Mouse (Mus musculus): ENCODE measurements around the gene Mmp9. TPM values are rescaled to one million over a fixed set of nuclear protein-coding genes. Genes with fewer than 3 reads are reported as not detected.
A peak's percentile ranks its signal among the peaks of the same experiment; 100 is the strongest.

The Mmp9 gene
- total RNA-seq, 4 experiments from 2014 or later, result 1.5 to 2.2 (median 2.0) TPM

GRCm38 (mm10) chr2:164953224-164953623, 12.6 kb downstream of the Mmp9 start:
- DNase-seq (ENCODE audit: low spot score in 2 of 2), result peak in 1 of 2 experiments; percentile 70

GRCm38 (mm10) chr2:164955725-164956124, 15.1 kb downstream of the Mmp9 start:
- no peak for DNase-seq (ENCODE audit: low spot score in 2 of 2)

- no peak for DNase-seq (ENCODE audit: low spot score in 2 of 2)
Measured at GRCm38 (mm10) chr2:164956195-164956594, 15.6 kb downstream of the Mmp9 start.

- no peak for DNase-seq (ENCODE audit: low spot score in 2 of 2)
Measured at GRCm38 (mm10) chr2:164957548-164958315, 17.2 kb downstream of the Mmp9 start.

GRCm38 (mm10) chr2:164960716-164961441, 20.3 kb downstream of the Mmp9 start, which contains the start of gene Slc12a5:
Gene Slc12a5 (plus strand): TSS chr2:164960802.
- peak in 1 of 2 experiments; percentile 51 for DNase-seq (ENCODE audit: low spot score in 2 of 2)

- peak; percentile 54 to 70 for DNase-seq (ENCODE audit: low spot score in 2 of 2)
Measured at GRCm38 (mm10) chr2:164961506-164962182, 21.1 kb downstream of the Mmp9 start.

- DNase-seq (ENCODE audit: low spot score in 2 of 2), result no peak
Measured at GRCm38 (mm10) chr2:164962183-164962580, 21.6 kb downstream of the Mmp9 start.

GRCm38 (mm10) chr2:164964242-164964894, 23.8 kb downstream of the Mmp9 start:
- DNase-seq (ENCODE audit: low spot score in 2 of 2), result peak; percentile 58 to 69

GRCm38 (mm10) chr2:164964981-164965380, 24.4 kb downstream of the Mmp9 start:
- DNase-seq (ENCODE audit: low spot score in 2 of 2), result no peak

GRCm38 (mm10) chr2:164966381-164966780, 25.8 kb downstream of the Mmp9 start:
- DNase-seq (ENCODE audit: low spot score in 2 of 2), result no peak

- DNase-seq (ENCODE audit: low spot score in 2 of 2), result no peak
Measured at GRCm38 (mm10) chr2:164967193-164967592, 26.6 kb downstream of the Mmp9 start.

GRCm38 (mm10) chr2:164967761-164968440, 27.3 kb downstream of the Mmp9 start:
- peak in 1 of 2 experiments; percentile 73 for DNase-seq (ENCODE audit: low spot score in 2 of 2)

- no peak for DNase-seq (ENCODE audit: low spot score in 2 of 2)
Measured at GRCm38 (mm10) chr2:164968451-164968851, 27.9 kb downstream of the Mmp9 start.

- DNase-seq (ENCODE audit: low spot score in 2 of 2), result peak in 1 of 2 experiments; percentile 45
Measured at GRCm38 (mm10) chr2:164969348-164969781, 28.8 kb downstream of the Mmp9 start.

GRCm38 (mm10) chr2:164970631-164971196, 30.1 kb downstream of the Mmp9 start:
- peak in 1 of 2 experiments; percentile 73 for DNase-seq (ENCODE audit: low spot score in 2 of 2)

- no peak for DNase-seq (ENCODE audit: low spot score in 2 of 2)
Measured at GRCm38 (mm10) chr2:164972646-164973045, 32.1 kb downstream of the Mmp9 start.

- no peak for DNase-seq (ENCODE audit: low spot score in 2 of 2)
Measured at GRCm38 (mm10) chr2:164975611-164976010, 35.0 kb downstream of the Mmp9 start.

GRCm38 (mm10) chr2:164979749-164980148, 39.2 kb downstream of the Mmp9 start:
- DNase-seq (ENCODE audit: low spot score in 2 of 2), result no peak

GRCm38 (mm10) chr2:164985962-164986361, 45.4 kb downstream of the Mmp9 start:
- DNase-seq (ENCODE audit: low spot score in 2 of 2), result no peak

- DNase-seq (ENCODE audit: low spot score in 2 of 2), result no peak
Measured at GRCm38 (mm10) chr2:164986371-164987027, 45.9 kb downstream of the Mmp9 start.

Data from layer of hippocampus, adult 8-10 months (tissue).